Comparison of ENCODE assay signal across 8 mouse cellular contexts in the genomic region with DNA sequence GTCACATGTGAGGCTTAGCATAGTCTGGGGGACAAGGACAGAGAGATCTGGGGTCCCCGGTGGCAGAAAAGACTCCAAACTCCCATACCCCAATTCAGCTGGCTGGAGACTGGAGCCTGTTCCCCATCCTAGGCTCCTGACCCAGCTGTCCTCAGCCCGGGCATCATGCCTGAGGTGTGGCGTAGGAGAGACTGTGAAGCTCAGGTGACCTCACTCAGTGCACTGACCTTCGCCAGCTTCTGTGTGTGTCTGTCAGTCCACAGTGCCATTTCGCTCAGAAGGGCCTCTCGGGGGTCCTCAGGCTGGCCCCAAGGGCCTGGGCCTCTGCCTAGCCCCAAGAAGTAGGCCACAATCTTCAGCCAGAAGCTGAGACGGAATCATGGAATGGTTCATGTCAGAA. TPM values are rescaled to one million over a fixed set of nuclear protein-coding genes. Genes with fewer than 3 reads are reported as not detected.
DNase-seq lines count a peak whose midpoint lies in the region; ATAC-seq and TF ChIP-seq lines count a peak whose summit lies in the region.
"Had no signal": no experiment of that assay in that cellular context is flagged by ENCODE, and none has a peak within 500 bp of the region (broad histone marks: within the 10 kb centered on the region; RNA-seq: fewer than 3 reads in every experiment).

No protein-coding gene starts in this region.

- no peak for DNase-seq in kidney, adult 2 months
- DNase-seq in layer of hippocampus, adult 11-12 months (ENCODE audit: low spot score), result no peak
- no peak for DNase-seq in urinary bladder, adult 2 months (ENCODE audit: low spot score)
- DNase-seq: thymus, adult 18-20 months had no signal

- WGBS in embryonic facial prominence, embryonic 15.5 days, result 82% methylated on average over 7 of the region's 7 CpGs
- WGBS in forebrain, embryonic 15.5 days, result 83% methylated on average over 7 of the region's 7 CpGs
- WGBS in heart, embryonic 15.5 days, result 80% methylated on average over 7 of the region's 7 CpGs
- 83% methylated on average over 7 of the region's 7 CpGs for WGBS in midbrain, embryonic 15.5 days
- 90% methylated on average over 7 of the region's 7 CpGs for WGBS in kidney, adult 2 months

- no peak for ATAC-seq in embryonic facial prominence, embryonic 15.5 days (ENCODE audit: insufficient number of reproducible peaks, low FRiP score, low TSS enrichment, low read depth)
- ATAC-seq in forebrain, embryonic 15.5 days (replicated peaks), result no peak
- no peak for ATAC-seq in heart, embryonic 15.5 days (replicated peaks; ENCODE audit: insufficient number of reproducible peaks, insufficient read depth, low FRiP score, low read depth)
- no peak for ATAC-seq in midbrain, embryonic 15.5 days (replicated peaks)

- H3K27ac ChIP-seq in embryonic facial prominence, embryonic 15.5 days (replicated peaks), result peak overlapping the region; percentile 66; the same call in 1 of the 2 replicates
- H3K27ac ChIP-seq in forebrain, embryonic 15.5 days (replicated peaks), result peak overlapping the region; percentile 98
- peak overlapping the region; percentile 98 for H3K27ac ChIP-seq in heart, embryonic 15.5 days
- peak overlapping the region; percentile 95 for H3K27ac ChIP-seq in midbrain, embryonic 15.5 days
- no peak overlapping the region for H3K27ac ChIP-seq in kidney, adult 2 months (ENCODE audit: insufficient read depth, low read depth, low read length)

- no peaks in the 10 kb centered on the region for H3K9me3 ChIP-seq in embryonic facial prominence, embryonic 15.5 days (replicated peaks)
- H3K9me3 ChIP-seq in forebrain, embryonic 15.5 days, result no peaks in the 10 kb centered on the region
- H3K9me3 ChIP-seq in heart, embryonic 15.5 days (replicated peaks), result no peaks in the 10 kb centered on the region
- no peaks in the 10 kb centered on the region for H3K9me3 ChIP-seq in midbrain, embryonic 15.5 days

- H3K4me3 ChIP-seq in embryonic facial prominence, embryonic 15.5 days (replicated peaks), result no peak overlapping the region
- peak overlapping the region; percentile 92 for H3K4me3 ChIP-seq in forebrain, embryonic 15.5 days
- no peak overlapping the region for H3K4me3 ChIP-seq in heart, embryonic 15.5 days
- H3K4me3 ChIP-seq in midbrain, embryonic 15.5 days, result peak overlapping the region; percentile 75
- H3K4me3 ChIP-seq in kidney, adult 2 months (ENCODE audit: insufficient read depth, low read depth, low read length), result no peak overlapping the region

- peaks cover 10% of the 10 kb centered on the region for H3K36me3 ChIP-seq in embryonic facial prominence, embryonic 15.5 days
- peaks cover 17% of the 10 kb centered on the region for H3K36me3 ChIP-seq in forebrain, embryonic 15.5 days
- peaks cover 12% of the 10 kb centered on the region; the same call in 1 of the 2 replicates for H3K36me3 ChIP-seq in heart, embryonic 15.5 days
- H3K36me3 ChIP-seq in midbrain, embryonic 15.5 days (replicated peaks), result peaks cover 19% of the 10 kb centered on the region
- no peaks in the 10 kb centered on the region for H3K36me3 ChIP-seq in kidney, adult 2 months (ENCODE audit: control insufficient read depth, insufficient read depth, low read length)

- H3K4me2 ChIP-seq in embryonic facial prominence, embryonic 15.5 days (replicated peaks), result no peak overlapping the region
- H3K4me2 ChIP-seq in forebrain, embryonic 15.5 days (replicated peaks), result peak overlapping the region; percentile 96
- peak overlapping the region; percentile 46 for H3K4me2 ChIP-seq in heart, embryonic 15.5 days
- peak overlapping the region; percentile 96 for H3K4me2 ChIP-seq in midbrain, embryonic 15.5 days

- no peak for TF ChIP-seq POLR2A in kidney, adult 2 months (IDR thresholded peaks at IDR 0.05; ENCODE audit: low read depth, low read length)

- no peak for TF ChIP-seq CTCF in kidney, adult 2 months (conservative IDR thresholded peaks at IDR 0.05; ENCODE audit: insufficient read depth, insufficient read length, low read depth, low read length)

- peaks cover 38% of the 10 kb centered on the region for H3K4me1 ChIP-seq in embryonic facial prominence, embryonic 15.5 days
- H3K4me1 ChIP-seq in forebrain, embryonic 15.5 days, result peaks cover 70% of the 10 kb centered on the region
- H3K4me1 ChIP-seq in heart, embryonic 15.5 days (replicated peaks), result peaks cover 52% of the 10 kb centered on the region
- peaks cover 69% of the 10 kb centered on the region for H3K4me1 ChIP-seq in midbrain, embryonic 15.5 days
- H3K4me1 ChIP-seq in kidney, adult 2 months (ENCODE audit: control insufficient read depth, insufficient read depth, low read length), result peaks cover 8% of the 10 kb centered on the region; the same call in 1 of the 2 replicates

- no peaks in the 10 kb centered on the region; the same call in 1 of the 2 replicates for H3K27me3 ChIP-seq in embryonic facial prominence, embryonic 15.5 days
- no peaks in the 10 kb centered on the region for H3K27me3 ChIP-seq in forebrain, embryonic 15.5 days
- peaks cover 6% of the 10 kb centered on the region for H3K27me3 ChIP-seq in heart, embryonic 15.5 days
- H3K27me3 ChIP-seq in midbrain, embryonic 15.5 days (replicated peaks), result no peaks in the 10 kb centered on the region
- H3K27me3 ChIP-seq in kidney, adult 2 months (replicated peaks; ENCODE audit: control insufficient read depth, insufficient read depth, low read length), result no peaks in the 10 kb centered on the region

- no peak overlapping the region for H3K9ac ChIP-seq in embryonic facial prominence, embryonic 15.5 days
- peak overlapping the region; percentile 99 for H3K9ac ChIP-seq in forebrain, embryonic 15.5 days (replicated peaks)
- H3K9ac ChIP-seq in heart, embryonic 15.5 days, result peak overlapping the region; percentile 21; the same call in 1 of the 2 replicates
- H3K9ac ChIP-seq in midbrain, embryonic 15.5 days, result peak overlapping the region; percentile 36; the same call in 1 of the 2 replicates

RNA-seq across cellular contexts. Expression of a gene that starts 2.9 kb away (rescaled TPM):
- 10.4 and 11.6 TPM in 2 replicates for polyA plus RNA-seq in embryonic facial prominence, embryonic 15.5 days (2015; fragmentation: Nextera tagmentation; extraction: Ambion mirVana)
- 49.3 and 55.1 TPM in 2 replicates for polyA plus RNA-seq in forebrain, embryonic 15.5 days (2015; fragmentation: Nextera tagmentation; extraction: Ambion mirVana)
- 17.7 and 18.2 TPM in 2 replicates for polyA plus RNA-seq in heart, embryonic 15.5 days (2015; fragmentation: Nextera tagmentation; extraction: Ambion mirVana)
- polyA plus RNA-seq in midbrain, embryonic 15.5 days (2015; fragmentation: Nextera tagmentation; extraction: Ambion mirVana), result 51.5 and 53.0 TPM in 2 replicates
- 6.5 and 8.1 TPM in 2 replicates for polyA plus RNA-seq in kidney, adult 2 months (2012; rRNA removed)
- polyA plus RNA-seq in urinary bladder, adult 2 months (2012; rRNA removed), result 26.1 and 46.1 TPM in 2 replicates

RNA-seq across cellular contexts. Expression of a gene that starts 16.8 kb away (rescaled TPM):
- polyA plus RNA-seq in embryonic facial prominence, embryonic 15.5 days (2015; fragmentation: Nextera tagmentation; extraction: Ambion mirVana), result 0.24 and 1.6 TPM in 2 replicates
- polyA plus RNA-seq in forebrain, embryonic 15.5 days (2015; fragmentation: Nextera tagmentation; extraction: Ambion mirVana), result 0.41 TPM in 2 replicates
- polyA plus RNA-seq in heart, embryonic 15.5 days (2015; fragmentation: Nextera tagmentation; extraction: Ambion mirVana), result 0.18 and 0.42 TPM in 2 replicates
- polyA plus RNA-seq in midbrain, embryonic 15.5 days (2015; fragmentation: Nextera tagmentation; extraction: Ambion mirVana), result 0.29 and 0.50 TPM in 2 replicates
- polyA plus RNA-seq in kidney, adult 2 months (2012; rRNA removed), result not detected in 2 replicates
- not detected in 2 replicates for polyA plus RNA-seq in urinary bladder, adult 2 months (2012; rRNA removed)

RNA-seq across cellular contexts. Expression of a gene that starts 36.1 kb away (rescaled TPM):
- 2.0 and 2.8 TPM in 2 replicates for polyA plus RNA-seq in embryonic facial prominence, embryonic 15.5 days (2015; fragmentation: Nextera tagmentation; extraction: Ambion mirVana)
- polyA plus RNA-seq in forebrain, embryonic 15.5 days (2015; fragmentation: Nextera tagmentation; extraction: Ambion mirVana), result 20.5 and 22.2 TPM in 2 replicates
- 4.1 and 4.3 TPM in 2 replicates for polyA plus RNA-seq in heart, embryonic 15.5 days (2015; fragmentation: Nextera tagmentation; extraction: Ambion mirVana)
- polyA plus RNA-seq in midbrain, embryonic 15.5 days (2015; fragmentation: Nextera tagmentation; extraction: Ambion mirVana), result 40.5 and 41.2 TPM in 2 replicates
- 1.1 TPM in 2 replicates for polyA plus RNA-seq in kidney, adult 2 months (2012; rRNA removed)
- 4.0 and 4.7 TPM in 2 replicates for polyA plus RNA-seq in urinary bladder, adult 2 months (2012; rRNA removed)

RNA-seq across cellular contexts. Expression of a gene that starts 47.7 kb away (rescaled TPM):
- polyA plus RNA-seq in embryonic facial prominence, embryonic 15.5 days (2015; fragmentation: Nextera tagmentation; extraction: Ambion mirVana), result 478 and 494 TPM in 2 replicates
- 505 and 521 TPM in 2 replicates for polyA plus RNA-seq in forebrain, embryonic 15.5 days (2015; fragmentation: Nextera tagmentation; extraction: Ambion mirVana)
- 437 and 463 TPM in 2 replicates for polyA plus RNA-seq in heart, embryonic 15.5 days (2015; fragmentation: Nextera tagmentation; extraction: Ambion mirVana)
- 485 and 501 TPM in 2 replicates for polyA plus RNA-seq in midbrain, embryonic 15.5 days (2015; fragmentation: Nextera tagmentation; extraction: Ambion mirVana)
- 112 and 130 TPM in 2 replicates for polyA plus RNA-seq in kidney, adult 2 months (2012; rRNA removed)
- 176 and 192 TPM in 2 replicates for polyA plus RNA-seq in urinary bladder, adult 2 months (2012; rRNA removed)

RNA-seq across cellular contexts. Expression of a gene that starts 57.7 kb away (rescaled TPM):
- polyA plus RNA-seq in embryonic facial prominence, embryonic 15.5 days (2015; fragmentation: Nextera tagmentation; extraction: Ambion mirVana), result 19.8 and 22.3 TPM in 2 replicates
- polyA plus RNA-seq in forebrain, embryonic 15.5 days (2015; fragmentation: Nextera tagmentation; extraction: Ambion mirVana), result 28.1 and 29.9 TPM in 2 replicates
- 9.8 and 13.5 TPM in 2 replicates for polyA plus RNA-seq in heart, embryonic 15.5 days (2015; fragmentation: Nextera tagmentation; extraction: Ambion mirVana)
- 22.8 and 29.5 TPM in 2 replicates for polyA plus RNA-seq in midbrain, embryonic 15.5 days (2015; fragmentation: Nextera tagmentation; extraction: Ambion mirVana)
- polyA plus RNA-seq in kidney, adult 2 months (2012; rRNA removed), result 6.8 and 7.1 TPM in 2 replicates
- 9.5 and 11.6 TPM in 2 replicates for polyA plus RNA-seq in urinary bladder, adult 2 months (2012; rRNA removed)

Comparison
In these comparisons a context has a peak if more than half of its experiments do, and no peak if none do; other contexts are left out.
1. H3K4me3 ChIP-seq: peak in forebrain, embryonic 15.5 days (single experiment) and midbrain, embryonic 15.5 days (single experiment); none in embryonic facial prominence, embryonic 15.5 days (single experiment), heart, embryonic 15.5 days (single experiment) and kidney, adult 2 months (single experiment).